Mouse (Mus musculus): ENCODE results near the gene Dcaf10. TPM values are rescaled to one million over a fixed set of nuclear protein-coding genes. Genes with fewer than 3 reads are reported as not detected.
"Not testable (repeated sequence)": the region's sequence is repeated elsewhere in the genome, so short reads cannot be mapped to it uniquely, and the experiment has no call there.

Gene Dcaf10
- 12.7 to 17.0 TPM (median 12.9 TPM) in 3 replicates for total RNA-seq (2017)

- peak; percentile 91 for ATAC-seq (replicated peaks; ENCODE audit: insufficient number of reproducible peaks, low FRiP score, low TSS enrichment, poor library complexity, severe bottlenecking)
These were observed at the start of gene Dcaf10 for GRCm38 (mm10) chr4:45341669-45342249. Gene Dcaf10 (plus strand): TSS chr4:45342101.

GRCm38 (mm10) chr4:45296662-45297564, 45.0 kb upstream of the Dcaf10 start, which contains the start of gene Trmt10b:
Gene Trmt10b (plus strand): TSS chr4:45297127.
- ATAC-seq (replicated peaks; ENCODE audit: insufficient number of reproducible peaks, low FRiP score, low TSS enrichment, poor library complexity, severe bottlenecking), result peak; percentile 95

GRCm38 (mm10) chr4:45305536-45305935, 36.4 kb upstream of the Dcaf10 start:
- no peak for ATAC-seq (replicated peaks; ENCODE audit: insufficient number of reproducible peaks, low FRiP score, low TSS enrichment, poor library complexity, severe bottlenecking)

DNA sequence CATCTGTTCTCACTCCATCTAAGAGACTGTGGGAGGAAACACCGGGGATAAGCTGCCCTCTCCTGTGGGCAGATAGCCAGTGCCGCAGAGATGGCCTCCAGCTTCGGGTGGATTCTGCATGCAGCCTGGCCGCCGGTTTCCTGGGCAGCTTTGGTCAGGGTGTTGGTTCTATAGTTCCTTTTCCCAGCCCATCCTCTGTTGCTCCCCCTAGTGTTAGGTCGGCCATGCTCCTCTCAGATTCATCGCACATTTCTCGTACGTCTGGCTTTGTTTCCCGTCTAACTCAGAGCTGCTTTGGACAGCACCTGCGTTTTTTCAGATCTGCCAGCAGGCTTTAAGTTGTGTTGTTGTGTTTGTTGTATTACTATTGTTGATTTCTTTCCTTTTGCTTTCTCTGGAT, 33.9 kb upstream of the Dcaf10 start:
- no peak for ATAC-seq (replicated peaks; ENCODE audit: insufficient number of reproducible peaks, low FRiP score, low TSS enrichment, poor library complexity, severe bottlenecking)

DNA sequence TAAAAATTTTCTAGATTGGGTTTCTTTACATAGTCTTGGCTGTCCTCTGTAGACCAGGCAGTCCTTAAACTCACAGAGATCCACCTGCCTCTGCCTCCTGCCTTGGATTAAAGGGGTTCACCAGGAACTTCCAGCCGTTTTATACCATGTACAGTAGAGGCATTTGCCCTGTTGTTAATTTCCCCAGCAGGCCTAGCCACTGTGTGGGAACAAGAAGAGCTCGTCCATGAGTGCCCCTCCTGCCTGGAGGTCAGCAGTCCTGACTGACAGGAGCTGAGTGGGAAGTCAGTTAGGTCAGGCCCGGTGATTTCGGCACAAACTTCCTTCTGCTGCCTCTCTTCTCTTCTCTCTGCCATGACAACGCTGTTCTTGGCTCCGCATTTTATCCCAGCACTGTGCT, 33.3 kb upstream of the Dcaf10 start:
- no peak for ATAC-seq (replicated peaks; ENCODE audit: insufficient number of reproducible peaks, low FRiP score, low TSS enrichment, poor library complexity, severe bottlenecking)

- ATAC-seq (replicated peaks; ENCODE audit: insufficient number of reproducible peaks, low FRiP score, low TSS enrichment, poor library complexity, severe bottlenecking), result no peak
These were observed 30.8 kb upstream of the Dcaf10 start for GRCm38 (mm10) chr4:45311056-45311455.

GRCm38 (mm10) chr4:45320159-45320816, 21.6 kb upstream of the Dcaf10 start:
- ATAC-seq (replicated peaks; ENCODE audit: insufficient number of reproducible peaks, low FRiP score, low TSS enrichment, poor library complexity, severe bottlenecking), result peak; percentile 89

GRCm38 (mm10) chr4:45331139-45331538, 10.8 kb upstream of the Dcaf10 start:
- ATAC-seq (replicated peaks; ENCODE audit: insufficient number of reproducible peaks, low FRiP score, low TSS enrichment, poor library complexity, severe bottlenecking), result no peak

DNA sequence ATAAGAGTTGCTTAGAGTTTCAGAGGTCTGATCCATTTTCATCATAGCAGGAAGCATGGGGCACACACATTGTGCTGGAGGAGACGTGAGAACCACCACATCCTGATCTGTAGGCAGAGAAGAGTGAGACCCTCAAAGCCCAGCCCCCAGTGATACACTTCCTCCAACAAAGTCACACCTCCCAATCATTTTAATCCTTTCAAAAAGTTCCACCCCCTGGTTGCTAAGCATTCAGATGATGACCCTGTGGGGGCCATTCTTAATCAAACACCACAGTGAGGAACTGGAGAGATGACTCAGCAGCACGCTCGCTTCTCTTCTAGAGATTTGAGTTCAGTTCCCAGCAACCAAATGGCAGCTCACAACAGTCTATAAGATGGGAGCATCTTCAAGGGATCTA, 9.4 kb upstream of the Dcaf10 start:
- no peak for ATAC-seq (replicated peaks; ENCODE audit: insufficient number of reproducible peaks, low FRiP score, low TSS enrichment, poor library complexity, severe bottlenecking)

- ATAC-seq (replicated peaks; ENCODE audit: insufficient number of reproducible peaks, low FRiP score, low TSS enrichment, poor library complexity, severe bottlenecking), result no peak
These were observed 675 bp upstream of the Dcaf10 start for GRCm38 (mm10) chr4:45341226-45341625.

- peak; percentile 44 for ATAC-seq (replicated peaks; ENCODE audit: insufficient number of reproducible peaks, low FRiP score, low TSS enrichment, poor library complexity, severe bottlenecking)
These were observed 620 bp downstream of the Dcaf10 start, which contains the start of gene Exosc3 for GRCm38 (mm10) chr4:45342286-45343155. Gene Exosc3 (minus strand): TSS chr4:45342732.

GRCm38 (mm10) chr4:45356653-45357052, 14.8 kb downstream of the Dcaf10 start:
- no peak for ATAC-seq (replicated peaks; ENCODE audit: insufficient number of reproducible peaks, low FRiP score, low TSS enrichment, poor library complexity, severe bottlenecking)

DNA sequence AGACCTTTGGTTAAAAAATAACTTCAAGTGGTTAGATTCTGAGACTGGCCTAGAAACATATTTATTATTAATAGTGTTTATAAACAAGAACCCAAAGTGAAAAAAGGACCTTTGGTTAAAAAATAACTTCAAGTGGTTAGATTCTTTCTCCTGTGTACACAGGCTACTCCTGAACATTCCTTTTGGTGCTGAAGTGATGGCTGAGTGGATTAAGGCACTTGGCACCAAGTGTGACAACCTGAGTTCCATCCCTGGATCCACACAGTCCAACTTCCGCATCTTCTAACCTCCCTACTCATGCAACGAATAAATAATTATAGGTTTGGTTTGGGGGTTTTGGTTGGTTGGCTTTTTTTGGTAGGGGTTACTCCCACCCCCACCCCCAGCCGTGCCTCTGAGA, 29.4 kb downstream of the Dcaf10 start:
- no peak for ATAC-seq (replicated peaks; ENCODE audit: insufficient number of reproducible peaks, low FRiP score, low TSS enrichment, poor library complexity, severe bottlenecking)

GRCm38 (mm10) chr4:45374879-45375278, 33.0 kb downstream of the Dcaf10 start:
- no peak for ATAC-seq (replicated peaks; ENCODE audit: insufficient number of reproducible peaks, low FRiP score, low TSS enrichment, poor library complexity, severe bottlenecking)

GRCm38 (mm10) chr4:45376573-45376972, 34.7 kb downstream of the Dcaf10 start:
- ATAC-seq (replicated peaks; ENCODE audit: insufficient number of reproducible peaks, low FRiP score, low TSS enrichment, poor library complexity, severe bottlenecking), result no peak

- ATAC-seq (replicated peaks; ENCODE audit: insufficient number of reproducible peaks, low FRiP score, low TSS enrichment, poor library complexity, severe bottlenecking), result not testable (repeated sequence)
These were observed 39.1 kb downstream of the Dcaf10 start for GRCm38 (mm10) chr4:45380903-45381580.

DNA sequence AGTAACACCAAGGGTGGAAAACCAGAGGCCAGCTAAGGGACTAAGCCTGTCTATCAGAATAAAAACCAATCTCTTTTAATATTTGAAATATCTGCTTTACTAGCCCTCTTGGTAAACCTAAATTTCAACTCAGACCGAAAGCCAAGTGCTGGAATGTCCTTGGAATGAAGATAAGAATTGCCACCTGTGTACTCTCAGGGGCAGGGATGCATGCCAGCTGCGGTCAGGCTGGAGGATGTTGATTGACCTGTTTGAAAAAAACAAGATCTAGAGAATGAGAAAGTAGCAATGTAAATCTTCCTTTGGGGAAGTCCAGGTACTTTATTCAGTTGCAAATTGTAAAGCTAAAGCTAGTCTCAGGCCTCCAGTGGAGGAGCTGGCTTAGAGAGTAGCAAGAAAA, 40.2 kb downstream of the Dcaf10 start:
- ATAC-seq (replicated peaks; ENCODE audit: insufficient number of reproducible peaks, low FRiP score, low TSS enrichment, poor library complexity, severe bottlenecking), result not testable (repeated sequence)

GRCm38 (mm10) chr4:45387296-45387695, 45.4 kb downstream of the Dcaf10 start:
- not testable (repeated sequence) for ATAC-seq (replicated peaks; ENCODE audit: insufficient number of reproducible peaks, low FRiP score, low TSS enrichment, poor library complexity, severe bottlenecking)

All from monocyte, adult 5-6 weeks (primary cell).